Mouse (Mus musculus): ENCODE results near the gene Gli1.

The Gli1 gene

GRCm38 (mm10) chr10:127291881-127292638 is 49.7 kb downstream of the Gli1 start:
- no peak for DNase-seq (ENCODE audit: low spot score in 2 of 2)

GRCm38 (mm10) chr10:127290930-127291880 is 50.6 kb downstream of the Gli1 start:
- DNase-seq (ENCODE audit: low spot score in 2 of 2), result peak; percentile 43 to 46

DNA sequence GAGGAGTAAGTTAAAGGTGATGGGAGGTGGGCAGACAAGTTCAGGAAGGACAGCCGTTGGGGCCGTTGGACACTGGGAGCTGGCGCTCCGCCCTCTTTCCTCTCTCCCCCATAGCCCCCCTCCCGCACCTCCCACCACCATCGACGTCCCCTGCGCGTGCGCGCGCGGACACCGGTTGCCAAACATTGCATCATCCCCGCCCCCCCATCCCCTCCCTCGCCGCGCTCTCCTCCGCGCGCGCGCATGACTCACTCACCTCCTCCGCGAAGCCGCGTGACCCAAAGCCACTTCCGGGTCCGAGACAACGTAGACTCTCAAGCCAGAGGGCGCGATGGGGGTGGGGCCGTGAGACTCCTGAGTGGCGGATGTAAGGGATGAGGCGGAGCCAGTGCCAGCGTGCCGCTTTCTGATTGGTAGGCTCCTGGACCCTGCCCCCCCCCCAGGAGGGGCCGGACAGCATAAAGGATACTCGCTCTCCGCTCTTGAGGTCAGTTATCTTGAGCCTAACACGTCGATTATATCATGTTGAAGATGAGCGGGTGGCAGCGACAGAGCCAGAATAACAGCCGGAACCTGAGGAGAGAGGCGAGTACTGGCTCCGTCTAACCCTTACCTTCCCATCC is 51.4 kb downstream of the Gli1 start:
- peak; percentile 98 for DNase-seq (ENCODE audit: low spot score in 2 of 2)

DNA sequence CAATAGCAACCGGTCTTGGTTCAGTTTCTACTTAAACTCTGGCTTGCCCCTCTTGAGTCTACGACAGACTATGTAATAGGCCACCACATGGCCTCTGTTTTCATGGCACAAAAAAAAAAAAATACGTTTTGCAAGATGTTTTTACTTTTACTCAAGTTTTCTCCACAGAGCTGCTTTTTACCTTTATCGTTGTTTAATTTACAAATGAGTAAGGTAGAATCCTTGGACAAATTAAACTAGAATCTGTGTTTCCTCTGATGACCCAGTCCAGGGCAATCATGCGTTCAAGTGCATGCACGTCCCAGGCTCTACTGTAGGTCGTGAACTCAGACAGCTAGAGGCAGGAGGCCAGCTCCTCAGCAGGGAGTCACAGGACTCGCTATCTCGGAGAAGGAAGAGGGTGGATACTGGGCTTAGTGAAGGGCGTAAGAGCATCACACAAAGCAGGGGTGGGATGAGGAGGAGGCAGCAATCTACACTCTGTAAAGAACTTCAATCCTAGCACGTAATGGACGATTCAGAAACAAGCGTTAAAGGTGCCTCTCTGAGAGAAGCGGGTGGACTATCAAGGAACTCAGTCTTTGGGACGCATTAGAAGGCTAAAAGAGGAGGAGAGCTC is 52.1 kb downstream of the Gli1 start:
- DNase-seq (ENCODE audit: low spot score in 2 of 2), result peak; percentile 34 to 41

- peak; percentile 86 to 92 for DNase-seq (ENCODE audit: low spot score in 2 of 2)
These were observed 52.8 kb downstream of the Gli1 start, which contains the start of gene Mbd6 for GRCm38 (mm10) chr10:127288800-127289572. TSS of gene Mbd6 (minus strand) at chr10:127289018.

DNA sequence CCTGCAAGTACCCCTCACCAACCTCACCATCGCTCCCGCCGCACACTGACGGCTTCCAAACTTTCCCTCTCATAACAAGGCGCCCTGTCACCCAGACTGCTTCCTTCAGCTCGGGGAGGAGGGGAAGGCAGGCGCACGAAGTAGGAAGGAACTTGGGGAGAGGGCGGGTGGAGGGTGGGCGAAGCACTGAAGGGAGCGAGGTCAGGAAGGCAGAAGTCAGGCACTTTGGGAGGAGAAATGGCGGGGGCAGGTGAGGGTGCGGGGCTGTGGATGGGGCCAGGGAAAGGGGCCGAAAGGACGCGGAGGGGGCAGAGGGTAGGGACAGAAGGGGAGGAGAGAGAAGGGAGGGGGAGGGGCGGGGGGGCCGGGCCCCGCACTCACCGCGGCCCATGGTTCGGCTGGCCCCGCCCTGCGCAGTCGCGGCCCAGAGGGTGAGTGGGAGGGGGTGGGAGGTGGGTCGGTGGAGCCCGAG is 53.4 kb downstream of the Gli1 start:
- DNase-seq (ENCODE audit: low spot score in 2 of 2), result peak in 1 of 2 experiments; percentile 37

DNA sequence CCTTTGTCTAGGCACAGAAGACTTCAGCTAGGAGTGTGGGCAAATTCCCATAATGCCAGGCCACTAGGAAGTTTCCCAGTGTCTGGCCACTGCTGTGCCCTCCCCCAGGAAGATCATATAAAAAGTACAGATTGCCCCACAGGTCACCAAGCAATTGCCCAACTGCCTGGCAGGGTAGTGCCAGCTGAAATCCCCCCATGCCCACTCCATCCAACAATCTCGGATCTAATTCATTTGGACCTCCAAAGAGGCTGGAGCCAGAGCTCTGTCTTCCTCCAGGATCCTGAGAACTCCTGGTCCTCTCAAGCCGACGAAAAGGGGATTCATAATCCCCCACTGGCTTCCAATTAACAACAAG is 53.9 kb downstream of the Gli1 start:
- no peak for DNase-seq (ENCODE audit: low spot score in 2 of 2)

DNA sequence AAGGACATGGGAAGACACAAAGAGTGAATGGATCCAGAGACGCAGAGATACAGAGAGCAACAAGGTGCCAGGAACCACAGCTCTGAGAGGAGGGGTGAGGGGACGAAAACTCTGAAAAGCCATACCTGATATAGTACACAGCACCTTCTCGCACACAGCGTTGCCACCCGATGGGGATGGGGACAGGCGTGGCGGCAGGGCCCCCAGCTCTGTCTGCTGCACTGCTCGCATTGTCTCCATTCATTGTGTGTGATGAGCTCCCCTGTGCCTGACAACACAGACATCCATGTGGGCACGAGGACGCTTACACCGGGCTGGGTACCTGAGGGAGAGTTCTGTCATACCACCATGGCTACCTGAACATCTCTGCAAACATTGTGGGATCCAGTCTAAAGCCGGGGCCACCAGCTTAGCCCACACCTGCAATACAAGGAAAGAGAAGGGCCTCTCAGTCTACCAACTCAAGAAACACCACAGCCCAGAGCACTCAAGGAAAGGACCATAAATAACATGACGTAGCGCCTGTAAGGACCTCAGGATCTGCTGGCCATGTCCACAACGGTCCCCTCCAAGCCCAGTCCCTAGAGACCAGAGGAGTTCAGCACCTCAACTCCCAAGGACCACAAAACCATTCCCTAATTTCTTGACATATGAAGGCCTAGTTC is 54.4 kb downstream of the Gli1 start:
- DNase-seq (ENCODE audit: low spot score in 2 of 2), result no peak

DNA sequence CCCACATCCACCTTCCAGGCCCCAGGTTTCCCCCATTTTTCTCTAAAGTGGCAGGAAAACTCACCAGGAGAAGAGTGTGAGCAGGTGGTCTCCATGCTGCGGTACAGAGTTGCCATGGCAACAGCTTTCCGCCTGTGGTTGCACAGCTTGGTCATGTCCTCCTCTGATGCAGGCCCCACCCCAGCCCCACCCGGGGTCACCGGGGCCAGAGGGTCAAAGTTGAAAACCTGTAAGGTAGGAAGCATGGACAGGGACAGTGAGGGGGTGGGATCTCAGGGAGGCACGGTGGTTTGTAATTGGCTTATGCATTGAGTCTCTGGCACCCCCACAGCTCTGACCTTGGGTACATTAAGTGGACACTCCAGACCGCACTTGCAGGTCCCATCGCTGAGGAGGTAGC is 55.0 kb downstream of the Gli1 start:
- DNase-seq (ENCODE audit: low spot score in 2 of 2), result no peak

- no peak for DNase-seq (ENCODE audit: low spot score in 2 of 2)
These were observed 55.6 kb downstream of the Gli1 start for GRCm38 (mm10) chr10:127286194-127286593.

DNA sequence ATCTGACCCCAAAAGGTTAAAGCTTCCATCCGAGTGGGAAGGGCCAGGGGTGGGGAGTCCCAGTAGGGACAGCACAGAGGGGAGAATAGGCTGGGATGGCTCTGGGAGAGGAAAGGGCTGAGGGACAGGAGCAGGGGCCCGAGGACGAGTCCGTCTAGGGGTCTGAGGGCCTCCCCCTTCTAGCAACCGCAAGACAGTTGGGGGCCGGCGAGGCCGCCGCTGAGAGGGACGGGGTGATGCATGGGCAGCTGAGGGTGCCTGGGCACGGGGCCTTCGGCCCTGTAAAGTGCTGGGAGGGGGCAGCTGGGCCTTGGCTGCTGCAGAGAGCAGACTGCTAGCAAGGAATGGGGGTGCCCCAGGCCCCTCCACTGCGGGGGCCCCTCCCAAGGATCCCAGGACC is 56.1 kb downstream of the Gli1 start:
- no peak for DNase-seq (ENCODE audit: low spot score in 2 of 2)

- DNase-seq (ENCODE audit: low spot score in 2 of 2), result no peak
These were observed 56.9 kb downstream of the Gli1 start for GRCm38 (mm10) chr10:127284724-127285500.

- no peak for DNase-seq (ENCODE audit: low spot score in 2 of 2)
These were observed 57.6 kb downstream of the Gli1 start for GRCm38 (mm10) chr10:127284105-127284622.

DNA sequence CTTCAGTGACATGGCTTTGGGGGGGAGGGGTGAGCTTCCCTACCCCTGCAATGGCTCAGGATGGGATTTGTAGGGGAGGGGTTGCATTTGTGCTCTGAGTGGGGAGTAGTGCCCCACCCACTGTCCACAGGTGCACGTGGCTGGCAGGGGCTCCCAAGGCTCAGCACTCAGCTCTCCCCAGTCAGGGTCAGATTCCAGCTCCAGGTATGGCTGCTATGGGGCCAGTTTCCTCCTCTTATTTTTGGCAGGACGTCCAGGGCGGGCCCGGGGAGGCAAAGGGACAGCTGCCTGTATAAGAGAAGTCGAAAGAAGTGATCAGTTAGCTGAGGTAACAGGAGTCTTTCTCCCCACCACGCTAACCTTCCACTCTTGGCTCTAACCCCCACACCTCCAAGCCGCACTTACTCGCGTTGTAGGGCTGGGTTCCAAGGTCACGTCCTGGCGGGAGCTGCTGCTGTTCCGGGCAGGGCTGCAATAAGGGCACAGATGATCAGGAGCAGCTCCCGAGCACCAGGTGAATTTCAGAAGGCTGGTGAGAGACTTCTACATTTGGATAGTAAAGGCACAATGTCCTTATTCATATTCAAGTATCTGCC is 59.1 kb downstream of the Gli1 start:
- no peak for DNase-seq (ENCODE audit: low spot score in 2 of 2)

- no peak for DNase-seq (ENCODE audit: low spot score in 2 of 2)
These were observed 60.5 kb downstream of the Gli1 start for GRCm38 (mm10) chr10:127281316-127281715.
